Mouse (Mus musculus): ENCODE measurements at regions not wholly inside any gene's neighbourhood (a gene's known extent, or its start where the extent isn't known, plus 50 kb on each side); places are given as distances from the start of the nearest gene placed in this dataset.

DNA sequence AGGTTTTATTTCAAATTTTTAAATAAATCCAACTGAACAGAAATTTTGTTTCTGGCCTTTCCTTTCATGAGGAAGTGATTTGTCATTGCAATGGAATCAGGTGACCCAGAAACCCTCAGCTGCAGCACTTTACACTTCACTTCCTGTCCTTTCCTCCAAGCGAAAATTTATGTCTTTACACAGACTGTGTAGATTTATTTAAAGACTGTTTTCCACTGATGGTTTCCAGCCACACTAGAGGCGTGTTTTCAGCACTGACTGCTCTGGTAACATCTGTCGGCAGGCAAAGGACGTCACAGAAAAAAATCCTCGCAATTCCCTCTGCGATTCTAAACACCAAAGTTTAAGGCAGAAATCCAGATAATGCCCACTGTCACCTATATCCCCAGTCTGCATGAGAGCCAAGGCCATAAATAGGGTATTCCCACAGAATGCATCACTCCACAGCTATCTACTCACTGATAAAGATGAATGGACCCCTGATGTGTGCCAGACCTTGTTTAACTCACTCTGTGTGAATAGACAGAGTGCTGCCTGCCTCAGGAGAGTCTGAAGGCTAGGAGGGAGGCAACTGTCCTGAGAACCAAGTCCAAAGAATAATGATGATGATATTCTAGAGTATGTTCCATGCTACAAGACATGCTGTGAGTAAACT is 247.9 kb downstream of the 4930544G11Rik start:
- TF ChIP-seq CHD2 (IDR thresholded peaks at IDR 0.05; ENCODE audit: low read depth, low read length) (no peak), ZC3H11A (IDR thresholded peaks at IDR 0.05; ENCODE audit: borderline replicate concordance, low read depth, low read length) (no peak), MAFK (IDR thresholded peaks at IDR 0.05; ENCODE audit: insufficient read depth, low read depth, low read length) (no peak), HCFC1 (IDR thresholded peaks at IDR 0.05; ENCODE audit: borderline replicate concordance, insufficient read depth, low read length) (no peak), ZNF384 (IDR thresholded peaks at IDR 0.05; ENCODE audit: low read depth, low read length) (no peak)
